Mouse (Mus musculus): ENCODE measurements around the gene Plpp7. TPM values are rescaled to one million over a fixed set of nuclear protein-coding genes. Genes with fewer than 3 reads are reported as not detected.

The Plpp7 gene
- not detected in 2 replicates for polyA plus RNA-seq (2012; ENCODE audit: insufficient read depth, insufficient read length, low replicate concordance, missing spikeins)

GRCm38 (mm10) chr2:32095351-32096121 lies at the start of gene Plpp7:
Plpp7 (plus strand) TSS chr2:32095528.
- Histone ChIP-seq H3K27ac (ENCODE audit: insufficient read depth, low read depth, low read length) (peak within 1 kb of the TSS; percentile 59), H3K4me3 (ENCODE audit: insufficient read depth, low read depth, low read length) (peak within 1 kb of the TSS; percentile 75), H3K4me1 (ENCODE audit: control insufficient read depth, insufficient read depth, low read length) (peaks cover 24% of the 10 kb centered on the region)
- WGBS = 19% methylated on average over 22 of the region's 22 CpGs
- peak; percentile 62; the same call in 1 of the 2 replicates for TF ChIP-seq POLR2A (IDR thresholded peaks at IDR 0.05; ENCODE audit: insufficient read depth, low read depth, low read length)
- no peak for TF ChIP-seq CTCF (IDR thresholded peaks at IDR 0.05; ENCODE audit: insufficient read depth, low read depth, low read length)

- no peak for TF ChIP-seq CTCF (IDR thresholded peaks at IDR 0.05; ENCODE audit: insufficient read depth, low read depth, low read length)
- TF ChIP-seq POLR2A (IDR thresholded peaks at IDR 0.05; ENCODE audit: insufficient read depth, low read depth, low read length) = no peak
- no peak overlapping the region for H3K4me3 ChIP-seq (ENCODE audit: insufficient read depth, low read depth, low read length)
- H3K4me1 ChIP-seq (ENCODE audit: control insufficient read depth, insufficient read depth, low read length) = no peaks in the 10 kb centered on the region
- 79% methylated on average over 10 of the region's 10 CpGs for WGBS
- no peak overlapping the region for H3K27ac ChIP-seq (ENCODE audit: insufficient read depth, low read depth, low read length)
Measured at GRCm38 (mm10) chr2:32046009-32046408, 49.3 kb upstream of the Plpp7 start.

- WGBS = 58% methylated on average over 10 of the region's 10 CpGs
- H3K27ac ChIP-seq (ENCODE audit: insufficient read depth, low read depth, low read length) = no peak overlapping the region
- H3K4me3 ChIP-seq (ENCODE audit: insufficient read depth, low read depth, low read length) = no peak overlapping the region
- no peak for TF ChIP-seq CTCF (IDR thresholded peaks at IDR 0.05; ENCODE audit: insufficient read depth, low read depth, low read length)
- TF ChIP-seq POLR2A (IDR thresholded peaks at IDR 0.05; ENCODE audit: insufficient read depth, low read depth, low read length) = no peak
- H3K4me1 ChIP-seq (ENCODE audit: control insufficient read depth, insufficient read depth, low read length) = no peaks in the 10 kb centered on the region
Measured at GRCm38 (mm10) chr2:32047323-32047722, 48.0 kb upstream of the Plpp7 start.

- H3K4me3 ChIP-seq (ENCODE audit: insufficient read depth, low read depth, low read length) = no peak overlapping the region
- H3K4me1 ChIP-seq (ENCODE audit: control insufficient read depth, insufficient read depth, low read length) = no peaks in the 10 kb centered on the region
- no peak overlapping the region for H3K27ac ChIP-seq (ENCODE audit: insufficient read depth, low read depth, low read length)
- WGBS = 86% methylated on average over 8 of the region's 8 CpGs
- TF ChIP-seq CTCF (IDR thresholded peaks at IDR 0.05; ENCODE audit: insufficient read depth, low read depth, low read length) (no peak), POLR2A (IDR thresholded peaks at IDR 0.05; ENCODE audit: insufficient read depth, low read depth, low read length) (no peak)
Measured at GRCm38 (mm10) chr2:32051791-32052190, 43.5 kb upstream of the Plpp7 start.

GRCm38 (mm10) chr2:32052418-32052817 lies 42.9 kb upstream of the Plpp7 start:
- TF ChIP-seq POLR2A (IDR thresholded peaks at IDR 0.05; ENCODE audit: insufficient read depth, low read depth, low read length) (no peak), CTCF (IDR thresholded peaks at IDR 0.05; ENCODE audit: insufficient read depth, low read depth, low read length) (no peak)
- no peaks in the 10 kb centered on the region for H3K4me1 ChIP-seq (ENCODE audit: control insufficient read depth, insufficient read depth, low read length)
- H3K27ac ChIP-seq (ENCODE audit: insufficient read depth, low read depth, low read length) = no peak overlapping the region
- no peak overlapping the region for H3K4me3 ChIP-seq (ENCODE audit: insufficient read depth, low read depth, low read length)
- WGBS = 94% methylated on average over 7 of the region's 7 CpGs

- Histone ChIP-seq H3K4me3 (ENCODE audit: insufficient read depth, low read depth, low read length) (no peak overlapping the region), H3K4me1 (ENCODE audit: control insufficient read depth, insufficient read depth, low read length) (no peaks in the 10 kb centered on the region), H3K27ac (ENCODE audit: insufficient read depth, low read depth, low read length) (no peak overlapping the region)
- 79% methylated on average over 7 of the region's 7 CpGs for WGBS
- no peak for TF ChIP-seq CTCF (IDR thresholded peaks at IDR 0.05; ENCODE audit: insufficient read depth, low read depth, low read length)
- no peak for TF ChIP-seq POLR2A (IDR thresholded peaks at IDR 0.05; ENCODE audit: insufficient read depth, low read depth, low read length)
Measured at GRCm38 (mm10) chr2:32055357-32055965, 39.9 kb upstream of the Plpp7 start.

GRCm38 (mm10) chr2:32056524-32056923 lies 38.8 kb upstream of the Plpp7 start:
- H3K4me3 ChIP-seq (ENCODE audit: insufficient read depth, low read depth, low read length) = no peak overlapping the region
- H3K4me1 ChIP-seq (ENCODE audit: control insufficient read depth, insufficient read depth, low read length) = no peaks in the 10 kb centered on the region
- TF ChIP-seq POLR2A (IDR thresholded peaks at IDR 0.05; ENCODE audit: insufficient read depth, low read depth, low read length) = no peak
- no peak for TF ChIP-seq CTCF (IDR thresholded peaks at IDR 0.05; ENCODE audit: insufficient read depth, low read depth, low read length)
- 88% methylated on average over 10 of the region's 10 CpGs for WGBS
- H3K27ac ChIP-seq (ENCODE audit: insufficient read depth, low read depth, low read length) = no peak overlapping the region

- 89% methylated on average over 2 of the region's 2 CpGs for WGBS
- no peak for TF ChIP-seq CTCF (IDR thresholded peaks at IDR 0.05; ENCODE audit: insufficient read depth, low read depth, low read length)
- no peak for TF ChIP-seq POLR2A (IDR thresholded peaks at IDR 0.05; ENCODE audit: insufficient read depth, low read depth, low read length)
- H3K4me1 ChIP-seq (ENCODE audit: control insufficient read depth, insufficient read depth, low read length) = no peaks in the 10 kb centered on the region
- no peak overlapping the region for H3K27ac ChIP-seq (ENCODE audit: insufficient read depth, low read depth, low read length)
- no peak overlapping the region for H3K4me3 ChIP-seq (ENCODE audit: insufficient read depth, low read depth, low read length)
Measured at GRCm38 (mm10) chr2:32057360-32057759, 38.0 kb upstream of the Plpp7 start.

GRCm38 (mm10) chr2:32057794-32058193 lies 37.5 kb upstream of the Plpp7 start:
- 82% methylated on average over 4 of the region's 4 CpGs for WGBS
- TF ChIP-seq POLR2A (IDR thresholded peaks at IDR 0.05; ENCODE audit: insufficient read depth, low read depth, low read length) (no peak), CTCF (IDR thresholded peaks at IDR 0.05; ENCODE audit: insufficient read depth, low read depth, low read length) (no peak)
- Histone ChIP-seq H3K4me1 (ENCODE audit: control insufficient read depth, insufficient read depth, low read length) (no peaks in the 10 kb centered on the region), H3K27ac (ENCODE audit: insufficient read depth, low read depth, low read length) (no peak overlapping the region), H3K4me3 (ENCODE audit: insufficient read depth, low read depth, low read length) (no peak overlapping the region)
